Mouse (Mus musculus) intestine, embryonic 14.5 days (tissue): ENCODE measurements around the gene Usp43. TPM values are rescaled to one million over a fixed set of nuclear protein-coding genes. Genes with fewer than 3 reads are reported as not detected.
A peak's percentile ranks its signal among the peaks of the same experiment; 100 is the strongest.

Experiments used
- ATAC-seq: fragments of 200-750 bp; cut with Nextera tagmentation; replicated peaks from 2 replicates; pipeline ENCODE4 v1.8.0; 2017; ENCODE audit warnings: low read depth, moderate number of reproducible peaks, moderate TSS enrichment, moderate library complexity; ENCODE audit not compliant: low FRiP score, low TSS enrichment
- DNase-seq: peaks from one replicate; pipeline ENCODE4 v3.0.0-alpha.2; 2018; ENCODE audit warnings: low spot score
- H3K27ac ChIP-seq: fragments of 300-500 bp; sonication (generic); 2 replicates; pipeline ENCODE4 v1.5.1; 2014; ENCODE audit warnings: low read depth, mild to moderate bottlenecking, control low read depth
- H3K27me3 ChIP-seq: fragments of 300-500 bp; sonication (generic); replicated peaks from 2 replicates; pipeline ENCODE4 v1.6.1; 2014; ENCODE audit warnings: low read length, control low read depth; ENCODE audit not compliant: control insufficient read depth, insufficient read depth
- H3K36me3 ChIP-seq: fragments of 300-500 bp; sonication (generic); 2 replicates; pipeline ENCODE4 v1.6.1; 2014; ENCODE audit warnings: low read length, control low read depth; ENCODE audit not compliant: control insufficient read depth, insufficient read depth
- H3K4me1 ChIP-seq: fragments of 300-500 bp; sonication (generic); replicated peaks from 2 replicates; pipeline ENCODE4 v1.6.1; 2014; ENCODE audit warnings: low read length, control low read depth, mixed read lengths; ENCODE audit not compliant: control insufficient read depth, insufficient read depth
- H3K4me2 ChIP-seq: fragments of 300-500 bp; sonication (generic); 2 replicates; pipeline ENCODE4 v1.6.1; 2014; ENCODE audit warnings: low read length
- H3K4me3 ChIP-seq: fragments of 300-500 bp; sonication (generic); 2 replicates; pipeline ENCODE4 v1.5.1; 2014; ENCODE audit warnings: low read depth, low read length, control low read depth, mixed read lengths
- H3K9ac ChIP-seq: fragments of 300-500 bp; sonication (generic); 2 replicates; pipeline ENCODE4 v1.6.1; 2014; ENCODE audit warnings: mild to moderate bottlenecking, low read length
- H3K9me3 ChIP-seq: fragments of 300-500 bp; sonication (generic); 2 replicates; pipeline ENCODE4 v1.6.1; 2016; ENCODE audit warnings: low read length, control low read depth; ENCODE audit not compliant: control insufficient read depth
- WGBS: fragments of 180-500 bp; shearing (Covaris S2); extraction: QIAGEN DNeasy Blood & Tissue Kit; methylation state at CpG from one replicate; pipeline ENCODE4 v1.1.7; 2014; 5-methylcytosine and 5-hydroxymethylcytosine counted together
- polyA plus RNA-seq: library from polyadenylated mRNA; unstranded; fragments of >200 nt; fragmentation: Nextera tagmentation; extraction: Ambion mirVana; gene quantifications from 2 replicates; pipeline ENCODE4 v1.2.1, GENCODE M21; 2014

Gene Usp43
- polyA plus RNA-seq, 1 experiment from 2014 or later, result 5.4 TPM

GRCm38 (mm10) chr11:67865521-67866197 is 56.3 kb downstream of the Usp43 start:
- no peak for ATAC-seq
- Histone ChIP-seq H3K4me1 (peaks cover 12% of the 10 kb centered on the region), H3K4me2 (no peak overlapping the region), H3K36me3 (no peaks in the 10 kb centered on the region), H3K9me3 (no peaks in the 10 kb centered on the region), H3K27me3 (no peaks in the 10 kb centered on the region), H3K9ac (no peak overlapping the region), H3K27ac (no peak overlapping the region), H3K4me3 (no peak overlapping the region)
- DNase-seq, result no peak
- 87% methylated on average over 9 of the region's 9 CpGs for WGBS

- Histone ChIP-seq H3K4me3 (no peak overlapping the region), H3K9ac (no peak overlapping the region), H3K36me3 (no peaks in the 10 kb centered on the region), H3K9me3 (no peaks in the 10 kb centered on the region), H3K27me3 (no peaks in the 10 kb centered on the region), H3K4me2 (no peak overlapping the region), H3K4me1 (peaks cover 12% of the 10 kb centered on the region), H3K27ac (no peak overlapping the region)
- no peak for ATAC-seq
- no peak for DNase-seq
- WGBS, result 71% methylated on average over 5 of the region's 5 CpGs
Observed at GRCm38 (mm10) chr11:67865100-67865499, 56.9 kb downstream of the Usp43 start.

GRCm38 (mm10) chr11:67861399-67861838 is 60.5 kb downstream of the Usp43 start:
- H3K9ac ChIP-seq, result no peak overlapping the region
- ATAC-seq, result no peak
- peak; percentile 54 for DNase-seq
- no peak overlapping the region for H3K27ac ChIP-seq
- peaks cover 12% of the 10 kb centered on the region for H3K4me1 ChIP-seq
- no peaks in the 10 kb centered on the region for H3K9me3 ChIP-seq
- H3K4me2 ChIP-seq, result 0 out of 2 replicates have a peak overlapping the region, but pooled peaks have one; percentile 7
- H3K36me3 ChIP-seq, result no peaks in the 10 kb centered on the region
- no peak overlapping the region for H3K4me3 ChIP-seq
- WGBS, result 7% methylated on average over 7 of the region's 7 CpGs
- H3K27me3 ChIP-seq, result no peaks in the 10 kb centered on the region

- H3K36me3 ChIP-seq, result no peaks in the 10 kb centered on the region
- H3K4me1 ChIP-seq, result peaks cover 12% of the 10 kb centered on the region
- peak; percentile 58 for DNase-seq
- no peaks in the 10 kb centered on the region for H3K9me3 ChIP-seq
- 47% methylated on average over 7 of the region's 7 CpGs for WGBS
- no peak overlapping the region for H3K27ac ChIP-seq
- ATAC-seq, result peak; percentile 55
- no peak overlapping the region for H3K9ac ChIP-seq
- H3K27me3 ChIP-seq, result no peaks in the 10 kb centered on the region
- H3K4me3 ChIP-seq, result no peak overlapping the region
- H3K4me2 ChIP-seq, result no peak overlapping the region
Observed at GRCm38 (mm10) chr11:67860743-67861398, 61.1 kb downstream of the Usp43 start.

GRCm38 (mm10) chr11:67858518-67858917 is 63.4 kb downstream of the Usp43 start:
- no peaks in the 10 kb centered on the region for H3K36me3 ChIP-seq
- 82% methylated on average over 9 of the region's 9 CpGs for WGBS

GRCm38 (mm10) chr11:67855035-67855434 is 66.9 kb downstream of the Usp43 start:
- DNase-seq (no peak), ATAC-seq (no peak)
- H3K27me3 ChIP-seq, result no peaks in the 10 kb centered on the region
- H3K4me1 ChIP-seq, result no peaks in the 10 kb centered on the region
- H3K9ac ChIP-seq, result no peak overlapping the region
- WGBS, result 47% methylated on average over 2 of the region's 2 CpGs
- no peak overlapping the region for H3K27ac ChIP-seq
- H3K36me3 ChIP-seq, result no peaks in the 10 kb centered on the region
- no peak overlapping the region for H3K4me3 ChIP-seq
- H3K9me3 ChIP-seq, result no peaks in the 10 kb centered on the region
- H3K4me2 ChIP-seq, result no peak overlapping the region

More at GRCm38 (mm10) chr11:67858518-67858917, 63.4 kb downstream of the Usp43 start:
- Histone ChIP-seq H3K4me3 (no peak overlapping the region), H3K27ac (no peak overlapping the region), H3K27me3 (no peaks in the 10 kb centered on the region), H3K9ac (no peak overlapping the region), H3K4me2 (no peak overlapping the region), H3K4me1 (peaks cover 12% of the 10 kb centered on the region), H3K9me3 (no peaks in the 10 kb centered on the region)
- no peak for DNase-seq
- ATAC-seq, result no peak

- Histone ChIP-seq H3K4me2 (no peak overlapping the region), H3K27me3 (no peaks in the 10 kb centered on the region), H3K9me3 (no peaks in the 10 kb centered on the region), H3K36me3 (no peaks in the 10 kb centered on the region), H3K4me3 (no peak overlapping the region), H3K9ac (no peak overlapping the region), H3K4me1 (no peaks in the 10 kb centered on the region), H3K27ac (no peak overlapping the region)
- ATAC-seq (no peak), DNase-seq (no peak)
- WGBS, result 43% methylated on average over 6 of the region's 6 CpGs
Observed at GRCm38 (mm10) chr11:67853996-67854395, 68.0 kb downstream of the Usp43 start.

GRCm38 (mm10) chr11:67851770-67852169 is 70.2 kb downstream of the Usp43 start:
- Histone ChIP-seq H3K9me3 (no peaks in the 10 kb centered on the region), H3K27me3 (no peaks in the 10 kb centered on the region), H3K4me1 (no peaks in the 10 kb centered on the region), H3K4me3 (no peak overlapping the region), H3K9ac (no peak overlapping the region), H3K4me2 (no peak overlapping the region), H3K36me3 (no peaks in the 10 kb centered on the region), H3K27ac (no peak overlapping the region)
- no peak for ATAC-seq
- DNase-seq, result no peak
- WGBS, result 48% methylated on average over 5 of the region's 5 CpGs

- Histone ChIP-seq H3K4me1 (no peaks in the 10 kb centered on the region), H3K27me3 (no peaks in the 10 kb centered on the region), H3K36me3 (no peaks in the 10 kb centered on the region), H3K4me3 (no peak overlapping the region), H3K9ac (no peak overlapping the region), H3K9me3 (no peaks in the 10 kb centered on the region), H3K4me2 (no peak overlapping the region), H3K27ac (no peak overlapping the region)
- DNase-seq (no peak), ATAC-seq (no peak)
- 82% methylated on average over 4 of the region's 4 CpGs for WGBS
Observed at GRCm38 (mm10) chr11:67845193-67845592, 76.8 kb downstream of the Usp43 start.
